Mouse (Mus musculus) neural tube, embryonic 13.5 days (tissue): Measurements from ENCODE around the gene Zfp687. TPM values are rescaled to one million over a fixed set of nuclear protein-coding genes. Genes with fewer than 3 reads are reported as not detected.
"Not testable (repeated sequence)": the region's sequence is repeated elsewhere in the genome, so short reads cannot be mapped to it uniquely, and the experiment has no call there.

Experiments used
- ATAC-seq: fragments of 200-750 bp; cut with Nextera tagmentation; 2 replicates; pipeline ENCODE4 v1.8.0; 2017; ENCODE audit warnings: low read depth, mild to moderate bottlenecking, moderate TSS enrichment, moderate library complexity
- H3K27ac ChIP-seq: fragments of 300-500 bp; sonication (generic); replicated peaks from 2 replicates; pipeline ENCODE4 v1.5.1; 2015; ENCODE audit warnings: moderate library complexity, mild to moderate bottlenecking, inconsistent platforms
- H3K27me3 ChIP-seq: fragments of 300-500 bp; sonication (generic); 2 replicates; pipeline ENCODE4 v1.6.1; 2015; ENCODE audit warnings: mild to moderate bottlenecking, inconsistent platforms
- H3K36me3 ChIP-seq: fragments of 300-500 bp; sonication (generic); 2 replicates; pipeline ENCODE4 v1.6.1; 2015; ENCODE audit warnings: mild to moderate bottlenecking, inconsistent platforms
- H3K4me1 ChIP-seq: fragments of 300-500 bp; sonication (generic); replicated peaks from 2 replicates; pipeline ENCODE4 v1.6.1; 2015; ENCODE audit warnings: inconsistent platforms
- H3K4me2 ChIP-seq: fragments of 300-500 bp; sonication (generic); 2 replicates; pipeline ENCODE4 v1.6.1; 2015; ENCODE audit warnings: inconsistent platforms, mild to moderate bottlenecking, moderate library complexity
- H3K4me3 ChIP-seq: fragments of 300-500 bp; sonication (generic); 2 replicates; pipeline ENCODE4 v1.5.1; 2015; ENCODE audit warnings: mild to moderate bottlenecking, inconsistent platforms
- H3K9ac ChIP-seq: fragments of 300-500 bp; sonication (generic); 2 replicates; pipeline ENCODE4 v1.6.1; 2015; ENCODE audit warnings: moderate library complexity, mild to moderate bottlenecking, inconsistent platforms
- H3K9me3 ChIP-seq: fragments of 300-500 bp; sonication (generic); 2 replicates; pipeline ENCODE4 v1.6.1; 2016; ENCODE audit warnings: inconsistent platforms
- WGBS: fragments of 180-500 bp; shearing (Covaris S2); methylation state at CpG from one replicate; pipeline ENCODE4 v1.1.7; 2015; 5-methylcytosine and 5-hydroxymethylcytosine counted together
- polyA plus RNA-seq: library from polyadenylated mRNA; unstranded; fragments of >200 nt; fragmentation: Nextera tagmentation; extraction: Ambion mirVana; gene quantifications from 2 replicates; pipeline ENCODE4 v1.2.1, GENCODE M21; 2015

Zfp687 gene
- polyA plus RNA-seq, 1 experiment from 2014 or later = 21.5 TPM

DNA sequence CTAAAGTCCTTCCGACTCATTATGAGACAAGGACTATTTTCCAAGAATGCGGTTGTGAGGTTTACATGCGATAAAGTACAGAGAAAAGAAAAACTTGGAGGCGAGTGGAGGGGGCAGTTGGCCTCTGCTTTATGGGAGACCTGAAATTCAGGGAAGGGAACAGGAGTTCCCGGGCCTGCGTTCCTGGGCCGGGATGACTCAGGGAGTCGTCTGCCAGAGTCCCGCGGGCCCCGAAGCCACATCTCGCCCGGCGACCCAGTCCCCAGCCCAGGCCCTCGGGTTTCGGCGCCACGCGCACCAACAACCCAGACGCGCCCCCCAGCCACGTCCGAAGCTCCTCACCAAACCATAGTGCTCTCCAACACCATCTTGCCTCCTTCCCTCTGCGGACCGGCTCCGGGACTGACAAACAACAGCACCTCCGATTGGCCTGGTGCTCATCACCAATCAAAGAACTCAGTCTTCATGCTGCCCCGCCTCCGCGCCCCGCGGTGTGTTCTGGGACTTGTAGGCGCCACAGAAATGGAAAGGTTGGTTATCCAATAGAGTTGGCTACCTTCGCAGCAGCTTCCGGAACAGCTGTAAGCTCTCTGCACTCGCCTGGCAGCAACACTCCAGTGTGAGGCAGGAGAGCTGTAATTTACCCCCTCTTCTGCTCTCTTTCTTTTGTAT, 27.1 kb upstream of the Zfp687 start, which contains the start of gene Psmd4:
TSS of gene Psmd4 (minus strand) at position 449 of the 672 bp plus-strand sequence.
- Histone ChIP-seq H3K9me3 (no peaks in the 10 kb centered on the region), H3K36me3 (peaks cover 18% of the 10 kb centered on the region; the same call in 1 of the 2 replicates), H3K9ac (peak within 1 kb of the TSS; percentile 86), H3K27ac (peak within 1 kb of the TSS; percentile 59; the same call in 1 of the 2 replicates), H3K4me2 (peak within 1 kb of the TSS; percentile 77), H3K4me1 (peaks cover 13% of the 10 kb centered on the region), H3K27me3 (no peaks in the 10 kb centered on the region), H3K4me3 (peak within 1 kb of the TSS; percentile 66)
- ATAC-seq = peak; percentile 99
- WGBS = under 1% methylated on average over 36 of the region's 36 CpGs

DNA sequence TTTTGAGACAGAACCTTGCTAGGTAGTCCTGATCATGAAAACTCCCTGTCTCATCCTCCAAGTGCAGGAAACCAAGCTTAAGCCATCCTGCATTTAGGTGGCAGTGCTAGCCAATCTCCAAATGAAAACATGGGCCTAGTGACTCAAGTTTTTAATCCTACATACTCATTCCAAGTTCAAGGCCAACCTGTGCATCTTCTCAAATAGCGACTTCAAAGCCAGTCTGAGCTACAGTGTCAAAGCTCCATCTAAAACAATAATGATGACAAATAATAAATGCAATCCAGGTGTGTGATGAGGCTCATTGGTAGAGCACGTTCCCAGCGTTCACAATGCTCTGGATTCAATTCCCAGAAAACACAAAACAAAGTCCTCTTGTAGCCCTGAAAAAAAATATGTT, 26.4 kb upstream of the Zfp687 start:
- Histone ChIP-seq H3K9ac (peak overlapping the region; percentile 86), H3K4me3 (peak overlapping the region; percentile 66), H3K9me3 (no peaks in the 10 kb centered on the region), H3K27ac (no peak overlapping the region), H3K27me3 (no peaks in the 10 kb centered on the region), H3K4me1 (peaks cover 13% of the 10 kb centered on the region), H3K36me3 (peaks cover 22% of the 10 kb centered on the region), H3K4me2 (peak overlapping the region; percentile 77)
- no peak for ATAC-seq
- WGBS = 22% methylated on average over 3 of the region's 3 CpGs

DNA sequence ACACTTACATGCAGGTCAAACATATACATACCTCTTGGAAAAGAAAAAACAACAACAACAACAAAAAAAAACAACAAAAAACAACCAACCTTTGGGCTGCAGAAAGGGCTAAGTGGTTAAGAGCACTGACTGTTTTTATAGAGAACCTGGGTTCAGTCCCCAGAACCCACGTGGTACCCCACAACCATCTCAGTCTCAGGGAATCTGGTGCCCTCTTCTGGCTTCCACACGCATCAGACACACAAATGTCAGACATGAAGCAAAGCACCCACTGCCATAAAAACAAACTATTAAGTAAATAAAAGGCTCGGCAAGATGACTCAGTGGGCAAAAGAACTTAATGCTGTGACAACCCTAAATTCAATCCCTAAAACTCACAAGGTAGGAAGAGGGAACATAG, 14.7 kb upstream of the Zfp687 start:
- Histone ChIP-seq H3K9ac (no peak overlapping the region), H3K4me2 (no peak overlapping the region), H3K27me3 (no peaks in the 10 kb centered on the region), H3K36me3 (peaks cover 55% of the 10 kb centered on the region), H3K27ac (no peak overlapping the region), H3K4me3 (no peak overlapping the region), H3K9me3 (no peaks in the 10 kb centered on the region), H3K4me1 (peaks cover 14% of the 10 kb centered on the region)
- no peak for ATAC-seq
- WGBS = 65% methylated on average over 3 of the region's 3 CpGs

DNA sequence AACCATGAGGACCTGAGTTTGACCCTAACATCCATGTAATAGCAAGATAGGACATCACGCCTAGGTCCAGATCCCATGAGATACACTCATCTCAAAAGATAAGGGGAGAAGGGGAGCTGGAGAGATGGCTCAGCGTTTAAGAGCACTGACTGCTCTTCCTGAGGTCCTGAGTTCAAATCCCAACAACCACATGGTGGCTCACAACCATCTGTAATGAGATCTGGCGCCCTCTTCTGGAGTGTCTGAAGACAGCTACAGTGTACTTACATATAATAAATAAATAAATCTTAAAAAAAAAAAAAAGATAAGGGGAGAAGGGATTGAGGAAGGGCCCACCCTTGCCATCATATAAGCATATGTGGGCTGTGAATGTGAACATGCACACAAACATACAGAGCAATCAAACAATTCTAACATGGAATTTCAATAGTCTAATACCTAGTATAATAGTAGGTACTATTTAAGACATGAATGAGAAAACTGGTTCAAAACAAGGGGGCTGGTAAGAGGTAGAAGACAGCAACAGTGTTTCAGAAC, 14.1 kb upstream of the Zfp687 start:
- not testable (repeated sequence) for H3K4me3 ChIP-seq, H3K9me3 ChIP-seq, ATAC-seq, H3K27ac ChIP-seq, H3K9ac ChIP-seq, H3K4me2 ChIP-seq, H3K27me3 ChIP-seq
- H3K36me3 ChIP-seq = peaks cover 49% of the 10 kb centered on the region
- WGBS = 67% methylated on average over 3 of the region's 3 CpGs
- H3K4me1 ChIP-seq = peaks cover 19% of the 10 kb centered on the region

DNA sequence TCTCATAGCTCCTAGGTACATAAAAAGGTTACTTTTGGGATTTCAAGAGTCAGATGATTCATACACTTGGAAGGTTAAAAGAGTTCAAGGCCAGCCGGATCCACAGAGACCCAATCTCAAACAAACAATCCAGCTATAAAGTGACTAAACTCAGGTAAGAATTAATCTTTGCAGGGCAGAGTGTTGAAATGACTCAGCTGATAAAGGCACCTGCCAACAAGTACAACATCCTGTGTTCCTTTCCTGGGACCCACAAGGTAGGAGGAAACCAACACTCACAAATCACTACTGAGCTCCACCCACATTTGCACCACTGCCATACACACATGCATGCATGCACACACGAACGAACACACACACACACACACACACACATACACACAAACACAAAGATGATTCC, 13.4 kb upstream of the Zfp687 start:
- peaks cover 41% of the 10 kb centered on the region for H3K36me3 ChIP-seq
- H3K9ac ChIP-seq = no peak overlapping the region
- no peak overlapping the region for H3K27ac ChIP-seq
- peaks cover 19% of the 10 kb centered on the region for H3K4me1 ChIP-seq
- no peak overlapping the region for H3K4me3 ChIP-seq
- no peak for ATAC-seq
- 88% methylated on average over 3 of the region's 3 CpGs for WGBS
- no peak overlapping the region for H3K4me2 ChIP-seq
- H3K9me3 ChIP-seq = no peaks in the 10 kb centered on the region
- no peaks in the 10 kb centered on the region for H3K27me3 ChIP-seq

DNA sequence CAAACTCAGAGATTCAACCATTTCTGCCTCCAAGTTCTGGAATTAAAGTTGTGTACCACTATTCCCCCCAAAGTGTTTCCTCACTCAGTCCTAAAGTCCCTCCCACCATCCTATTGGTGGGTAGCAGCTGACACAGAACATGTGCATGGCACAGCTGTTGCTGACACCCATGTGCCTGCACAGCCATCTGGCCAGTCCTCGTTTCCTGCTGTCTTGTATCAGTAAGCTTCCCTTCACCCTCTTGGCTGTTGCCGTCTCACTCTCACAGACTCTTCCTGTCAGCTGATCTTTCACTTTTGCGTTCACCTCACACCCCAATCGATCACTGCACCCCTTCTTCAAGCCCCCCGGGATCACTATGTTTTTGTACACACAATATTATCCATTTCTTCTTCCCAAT, 12.5 kb upstream of the Zfp687 start:
- peaks cover 32% of the 10 kb centered on the region for H3K36me3 ChIP-seq
- no peak overlapping the region for H3K4me3 ChIP-seq
- H3K9me3 ChIP-seq = no peaks in the 10 kb centered on the region
- H3K9ac ChIP-seq = no peak overlapping the region
- H3K27ac ChIP-seq = no peak overlapping the region
- H3K4me1 ChIP-seq = peaks cover 19% of the 10 kb centered on the region
- no peaks in the 10 kb centered on the region for H3K27me3 ChIP-seq
- 52% methylated on average over 5 of the region's 5 CpGs for WGBS
- ATAC-seq = 0 out of 2 replicates have a peak, but pooled peaks have one; percentile 44
- H3K4me2 ChIP-seq = no peak overlapping the region

DNA sequence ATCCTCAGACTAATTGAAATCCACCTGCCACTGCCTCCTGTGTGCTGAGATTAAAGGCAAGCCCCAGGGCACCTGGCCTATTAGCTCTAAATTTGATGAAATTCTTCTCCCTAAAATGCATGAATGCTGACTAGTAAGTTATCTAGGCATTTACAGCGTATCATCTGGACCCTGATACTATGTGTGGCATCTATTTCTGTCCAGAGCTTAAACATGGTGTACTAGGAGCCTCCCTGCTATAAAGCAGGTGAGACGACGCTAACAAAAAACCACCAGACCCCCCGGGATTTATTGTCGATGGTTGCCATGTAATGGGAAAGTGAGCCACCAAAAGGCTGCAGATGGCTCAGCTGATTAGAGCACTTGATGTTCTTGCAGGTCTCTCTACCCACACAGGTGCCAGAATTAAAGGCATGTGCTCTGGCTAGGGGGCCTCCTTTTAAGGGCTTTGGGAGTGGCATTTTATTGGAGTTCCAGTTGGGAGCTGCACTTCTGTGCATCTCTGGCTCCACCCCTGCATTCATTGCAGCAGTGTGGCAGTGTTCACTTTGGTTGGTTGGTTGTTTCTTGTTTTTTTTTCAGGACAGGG, 11.9 kb upstream of the Zfp687 start:
- Histone ChIP-seq H3K27me3 (no peaks in the 10 kb centered on the region), H3K4me2 (no peak overlapping the region), H3K36me3 (peaks cover 27% of the 10 kb centered on the region), H3K9me3 (no peaks in the 10 kb centered on the region), H3K9ac (no peak overlapping the region), H3K27ac (no peak overlapping the region), H3K4me3 (no peak overlapping the region), H3K4me1 (peaks cover 19% of the 10 kb centered on the region)
- no peak for ATAC-seq
- WGBS = 39% methylated on average over 5 of the region's 5 CpGs

DNA sequence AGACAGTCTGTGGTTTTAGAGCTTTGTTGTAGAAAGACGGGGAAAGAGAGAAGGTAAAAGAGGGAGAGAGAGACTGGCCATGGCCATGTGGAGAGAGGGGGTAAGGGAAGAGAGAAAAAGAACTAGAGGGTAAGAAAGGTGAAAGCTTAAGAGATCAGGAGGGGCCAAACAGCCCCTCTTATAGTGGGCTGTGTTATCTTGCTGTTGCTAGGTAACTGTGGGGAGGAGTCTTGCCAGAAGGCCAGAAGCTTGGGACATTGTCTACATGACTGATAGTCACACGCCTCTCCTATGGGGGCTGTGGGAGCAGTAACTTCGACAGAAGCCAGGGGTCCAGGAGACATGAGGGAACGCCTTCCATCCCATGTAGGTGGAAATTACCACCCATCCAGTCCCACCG, 10.0 kb upstream of the Zfp687 start:
- Histone ChIP-seq H3K27me3 (no peaks in the 10 kb centered on the region), H3K4me3 (no peak overlapping the region), H3K4me1 (peaks cover 19% of the 10 kb centered on the region), H3K9me3 (no peaks in the 10 kb centered on the region), H3K27ac (no peak overlapping the region), H3K36me3 (peaks cover 8% of the 10 kb centered on the region; the same call in 1 of the 2 replicates), H3K4me2 (no peak overlapping the region), H3K9ac (0 out of 2 replicates have a peak overlapping the region, but pooled peaks have one; percentile 26)
- ATAC-seq = no peak
- 30% methylated on average over 5 of the region's 5 CpGs for WGBS

DNA sequence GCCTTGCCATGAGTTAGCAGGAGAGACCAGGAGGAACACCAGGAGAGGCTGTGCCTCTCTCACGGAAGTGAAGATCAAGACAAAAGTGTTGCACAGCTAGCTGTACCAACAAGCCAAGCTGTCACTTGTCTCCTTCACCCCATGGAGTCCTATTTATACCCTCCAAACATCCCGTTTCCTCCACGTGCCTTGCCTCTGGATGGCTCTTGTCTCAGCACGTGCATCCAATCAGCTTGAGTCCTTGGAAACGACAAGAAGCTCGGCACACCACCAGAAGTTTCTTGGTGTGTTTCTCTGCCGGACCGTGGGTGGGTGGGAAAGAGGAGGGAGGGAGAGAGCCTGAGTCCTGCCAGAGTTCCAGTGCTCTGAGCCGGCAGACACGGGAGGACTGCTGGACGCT, 9.3 kb upstream of the Zfp687 start:
- Histone ChIP-seq H3K4me2 (no peak overlapping the region), H3K27ac (no peak overlapping the region)
- WGBS = 24% methylated on average over 11 of the region's 11 CpGs

DNA sequence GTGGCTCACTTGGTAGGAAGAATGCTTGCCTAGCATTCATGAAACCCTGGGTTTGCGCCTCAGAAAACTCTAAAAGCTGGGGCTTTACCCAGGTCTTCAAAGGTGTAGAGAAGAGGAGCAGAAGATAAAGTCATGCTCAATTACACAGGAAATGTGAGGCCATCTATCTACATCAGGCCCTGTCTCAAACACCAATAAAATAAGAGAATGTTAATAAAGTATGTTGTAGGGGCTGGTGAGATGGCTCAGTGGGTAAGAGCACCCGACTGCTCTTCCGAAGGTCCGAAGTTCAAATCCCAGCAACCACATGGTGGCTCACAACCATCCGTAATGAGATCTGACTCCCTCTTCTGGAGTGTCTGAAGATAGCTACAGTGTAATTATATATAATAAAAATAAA, 5.7 kb upstream of the Zfp687 start:
- H3K4me3 ChIP-seq, ATAC-seq, H3K36me3 ChIP-seq, H3K9me3 ChIP-seq, H3K9ac ChIP-seq, H3K27me3 ChIP-seq, H3K4me2 ChIP-seq, H3K27ac ChIP-seq: not testable (repeated sequence)
- WGBS = 88% methylated on average over 5 of the region's 5 CpGs
- H3K4me1 ChIP-seq = peaks cover 23% of the 10 kb centered on the region

More for the DNA sequence above, 9.3 kb upstream of the Zfp687 start:
- Histone ChIP-seq H3K9me3 (no peaks in the 10 kb centered on the region), H3K4me1 (peaks cover 19% of the 10 kb centered on the region), H3K4me3 (no peak overlapping the region), H3K9ac (0 out of 2 replicates have a peak overlapping the region, but pooled peaks have one; percentile 12), H3K27me3 (no peaks in the 10 kb centered on the region), H3K36me3 (peaks cover 2% of the 10 kb centered on the region; the same call in 1 of the 2 replicates)
- no peak for ATAC-seq

DNA sequence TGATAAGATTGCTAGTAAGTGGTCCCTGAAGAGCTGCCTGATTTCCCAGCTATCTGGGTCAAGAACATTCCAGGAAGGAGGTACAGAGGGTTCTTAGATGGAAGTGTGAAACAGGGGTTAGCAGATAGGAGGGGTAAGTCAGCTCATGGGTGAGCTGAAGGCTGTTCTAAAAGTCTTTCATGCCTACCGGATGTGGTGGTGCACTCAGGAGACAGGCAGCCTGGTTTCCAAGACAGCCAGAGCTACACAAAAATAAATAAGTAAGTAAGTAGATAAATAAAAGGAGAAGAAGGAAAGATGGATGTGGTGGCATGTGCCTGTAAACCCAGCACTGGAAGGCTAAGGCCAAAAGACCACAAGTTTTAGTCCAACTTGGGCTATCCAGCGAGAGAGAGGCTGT, 3.5 kb upstream of the Zfp687 start:
- Histone ChIP-seq H3K36me3 (no peaks in the 10 kb centered on the region), H3K9ac (no peak overlapping the region), H3K4me3 (no peak overlapping the region), H3K4me1 (peaks cover 19% of the 10 kb centered on the region), H3K9me3 (no peaks in the 10 kb centered on the region), H3K27me3 (no peaks in the 10 kb centered on the region), H3K4me2 (no peak overlapping the region), H3K27ac (no peak overlapping the region)
- ATAC-seq = no peak
- WGBS = 83% methylated on average over 2 of the region's 2 CpGs

DNA sequence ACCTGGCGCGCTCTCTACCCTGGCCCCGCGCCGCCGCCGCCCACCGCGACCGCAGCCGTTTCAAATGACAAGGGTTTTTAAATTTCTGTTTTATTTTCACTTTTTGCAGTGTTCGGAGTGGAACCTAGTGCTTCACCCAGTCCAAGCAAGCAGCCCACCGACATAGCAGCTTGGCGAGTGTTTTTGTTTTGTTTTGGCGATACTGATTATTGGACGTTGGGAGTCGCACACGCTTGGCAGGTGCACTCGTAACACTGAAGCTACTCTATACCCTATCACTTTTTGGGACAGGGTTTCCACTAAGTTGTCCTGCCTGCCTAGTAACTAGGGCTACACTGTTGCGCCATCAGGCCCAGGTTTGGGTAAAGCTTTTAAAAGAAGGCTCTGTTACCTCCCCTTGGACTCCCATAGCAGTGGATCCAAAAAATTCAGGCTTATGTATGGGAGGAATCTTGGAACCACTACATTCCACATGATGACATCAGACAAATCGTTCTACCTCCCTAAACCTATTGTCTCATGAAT, 1.3 kb upstream of the Zfp687 start:
- peaks cover 30% of the 10 kb centered on the region for H3K4me1 ChIP-seq
- H3K9ac ChIP-seq = peak overlapping the region; percentile 74
- no peaks in the 10 kb centered on the region for H3K27me3 ChIP-seq
- WGBS = 5% methylated on average over 21 of the region's 21 CpGs
- ATAC-seq = no peak
- H3K27ac ChIP-seq = peak overlapping the region; percentile 96
- H3K36me3 ChIP-seq = peaks cover 7% of the 10 kb centered on the region
- peak overlapping the region; percentile 72 for H3K4me3 ChIP-seq
- peak overlapping the region; percentile 80 for H3K4me2 ChIP-seq
- no peaks in the 10 kb centered on the region for H3K9me3 ChIP-seq
